Mouse (Mus musculus) bone marrow, adult 2 months (tissue): ENCODE data around the gene Gm9376.

Experiments
- CTCF ChIP-seq: fragments of 200-500 bp; IDR thresholded peaks from 2 replicates; pipeline ENCODE4 v1.5.1; 2011; ENCODE audit warnings: low read length, control low read depth; ENCODE audit not compliant: control insufficient read depth, insufficient read depth
- POLR2A ChIP-seq: fragments of 200-500 bp; IDR thresholded peaks from 2 replicates; pipeline ENCODE4 v1.6.1; 2011; ENCODE audit warnings: low read depth, mild to moderate bottlenecking, control low read depth, low read length, borderline replicate concordance; ENCODE audit not compliant: control insufficient read depth

GRCm38 (mm10) chr14:118282272-118282671 lies 15.5 kb downstream of the Gm9376 start:
- TF ChIP-seq CTCF (no peak), POLR2A (no peak)
